Mouse (Mus musculus): ENCODE results near the gene Chrm2.

Chrm2 gene

GRCm38 (mm10) chr6:36516508-36516907, 128.6 kb downstream of the Chrm2 start:
- no peak for DNase-seq (ENCODE audit: low read depth, low spot score)

- no peak for DNase-seq (ENCODE audit: low read depth, low spot score)
These were observed 129.4 kb downstream of the Chrm2 start for GRCm38 (mm10) chr6:36517242-36517641.

GRCm38 (mm10) chr6:36523599-36523998, 135.7 kb downstream of the Chrm2 start:
- no peak for DNase-seq (ENCODE audit: low read depth, low spot score)

- no peak for DNase-seq (ENCODE audit: low read depth, low spot score)
These were observed 140.6 kb downstream of the Chrm2 start for GRCm38 (mm10) chr6:36528509-36528908.

- DNase-seq (ENCODE audit: low read depth, low spot score): no peak
These were observed 153.4 kb downstream of the Chrm2 start for GRCm38 (mm10) chr6:36541247-36541646.

GRCm38 (mm10) chr6:36566886-36567285, 179.0 kb downstream of the Chrm2 start:
- DNase-seq (ENCODE audit: low read depth, low spot score): no peak
